Mouse (Mus musculus) stomach, postnatal 0 days (tissue): ENCODE measurements around the gene Ccdc126.

Experiments used
- CTCF ChIP-seq: IDR thresholded peaks from 2 replicates; pipeline ENCODE4 v1.5.1; 2016; ENCODE audit warnings: antibody characterized with exemption, low read depth, mild to moderate bottlenecking, moderate library complexity
- EP300 ChIP-seq: optimal IDR thresholded peaks from 2 replicates; pipeline ENCODE3; 2016; ENCODE audit warnings: antibody characterized with exemption

- TF ChIP-seq CTCF (no peak), EP300 (no peak)
Measured at GRCm38 (mm10) chr6:49368212-49368611, 49.1 kb downstream of the Ccdc126 start.
